ENCODE assay signal across 8 mouse cellular contexts in genomic region chr5:110362813-110363178, GRCm38 (mm10). TPM values are rescaled to one million over a fixed set of nuclear protein-coding genes. Genes with fewer than 3 reads are reported as not detected.
DNase-seq lines count a peak whose midpoint lies in the region; ATAC-seq and TF ChIP-seq lines count a peak whose summit lies in the region.
"Had no signal": no experiment of that assay in that cellular context is flagged by ENCODE, and none has a peak within 500 bp of the region (broad histone marks: within the 10 kb centered on the region; RNA-seq: fewer than 3 reads in every experiment).

No protein-coding gene starts in this region.

- H3K4me2 ChIP-seq in lung, postnatal 0 days (replicated peaks; ENCODE audit: low read depth, low read length): peak overlapping the region; percentile 56
- H3K4me2 ChIP-seq in forebrain, embryonic 14.5 days (ENCODE audit: low read length): peak overlapping the region; percentile 79
- H3K4me2 ChIP-seq in limb, embryonic 13.5 days (replicated peaks): peak overlapping the region; percentile 89
- H3K4me2 ChIP-seq in stomach, embryonic 15.5 days: peak overlapping the region; percentile 94

- peak; percentile 40 for ATAC-seq in lung, postnatal 0 days
- peak; percentile 65 for ATAC-seq in forebrain, embryonic 14.5 days
- ATAC-seq in limb, embryonic 13.5 days (ENCODE audit: low FRiP score, low read depth): 0 out of 2 replicates have a peak, but pooled peaks have one; percentile 18
- peak; percentile 36; the same call in 1 of the 2 replicates for ATAC-seq in stomach, embryonic 15.5 days (ENCODE audit: insufficient read depth, low FRiP score, low read depth)

- no peak overlapping the region for H3K9ac ChIP-seq in lung, postnatal 0 days (replicated peaks; ENCODE audit: low read depth)
- peak overlapping the region; percentile 61 for H3K9ac ChIP-seq in forebrain, embryonic 14.5 days (ENCODE audit: low read length)
- H3K9ac ChIP-seq in limb, embryonic 13.5 days: peak overlapping the region; percentile 75
- peak overlapping the region; percentile 44; the same call in 1 of the 2 replicates for H3K9ac ChIP-seq in stomach, embryonic 15.5 days

- H3K4me1 ChIP-seq in lung, postnatal 0 days (ENCODE audit: insufficient read depth, low read depth, low read length): 0 out of 2 replicates have a peak, but pooled peaks cover 3% of the 10 kb centered on the region
- H3K4me1 ChIP-seq in forebrain, embryonic 14.5 days (ENCODE audit: control insufficient read depth, insufficient read depth, low read length): peaks cover 4% of the 10 kb centered on the region; the same call in 1 of the 2 replicates
- H3K4me1 ChIP-seq in limb, embryonic 13.5 days: peaks cover 18% of the 10 kb centered on the region
- peaks cover 10% of the 10 kb centered on the region for H3K4me1 ChIP-seq in stomach, embryonic 15.5 days

- no peak for TF ChIP-seq EP300 in lung, postnatal 0 days (IDR thresholded peaks at IDR 0.05)

- 6% methylated on average over 27 of the region's 28 CpGs for WGBS in lung, postnatal 0 days
- 2% methylated on average over 28 of the region's 28 CpGs for WGBS in forebrain, embryonic 14.5 days
- 2% methylated on average over 28 of the region's 28 CpGs for WGBS in limb, embryonic 13.5 days
- 2% methylated on average over 28 of the region's 28 CpGs for WGBS in stomach, embryonic 15.5 days

- no peaks in the 10 kb centered on the region for H3K36me3 ChIP-seq in lung, postnatal 0 days (ENCODE audit: insufficient read depth, low read length)
- peaks cover 38% of the 10 kb centered on the region for H3K36me3 ChIP-seq in forebrain, embryonic 14.5 days (ENCODE audit: control insufficient read depth, insufficient read depth, low read length)
- peaks cover 28% of the 10 kb centered on the region for H3K36me3 ChIP-seq in limb, embryonic 13.5 days
- H3K36me3 ChIP-seq in stomach, embryonic 15.5 days: peaks cover 5% of the 10 kb centered on the region; the same call in 1 of the 2 replicates

- intact Hi-C loops in left cerebral cortex, postnatal 36 days (cut with DNase I): loop anchor here (5.0 kb wide), 1 partner anchor 70 kb away; no protein-coding TSS in a partner anchor

- no peaks in the 10 kb centered on the region for H3K9me3 ChIP-seq in lung, postnatal 0 days (ENCODE audit: low read length)
- H3K9me3 ChIP-seq in forebrain, embryonic 14.5 days (replicated peaks; ENCODE audit: control insufficient read depth, low read length): no peaks in the 10 kb centered on the region
- H3K9me3 ChIP-seq in limb, embryonic 13.5 days: no peaks in the 10 kb centered on the region
- H3K9me3 ChIP-seq in stomach, embryonic 15.5 days: no peaks in the 10 kb centered on the region

- H3K27ac ChIP-seq in lung, postnatal 0 days (ENCODE audit: low read length): no peak overlapping the region
- no peak overlapping the region for H3K27ac ChIP-seq in forebrain, embryonic 14.5 days (ENCODE audit: low read depth, low read length)
- no peak overlapping the region for H3K27ac ChIP-seq in limb, embryonic 13.5 days
- H3K27ac ChIP-seq in stomach, embryonic 15.5 days: no peak overlapping the region

- peak overlapping the region; percentile 37 for H3K4me3 ChIP-seq in lung, postnatal 0 days (ENCODE audit: low read depth, low read length)
- peak overlapping the region; percentile 38 for H3K4me3 ChIP-seq in forebrain, embryonic 14.5 days (ENCODE audit: low read depth, low read length)
- peak overlapping the region; percentile 53 for H3K4me3 ChIP-seq in limb, embryonic 13.5 days
- H3K4me3 ChIP-seq in stomach, embryonic 15.5 days (replicated peaks): peak overlapping the region; percentile 52

- DNase-seq in lung, postnatal 0 days (ENCODE audit: low spot score): no peak
- DNase-seq in lung, postnatal 25 days (ENCODE audit: low spot score): no peak
- no peak for DNase-seq in forebrain, embryonic 14.5 days (ENCODE audit: low spot score)
- no peak for DNase-seq in gastrocnemius, postnatal 4 days (ENCODE audit: low spot score in 2 of 2)
- no peak for DNase-seq in left cerebral cortex, postnatal 36 days (ENCODE audit: low spot score in 2 of 2)

- TF ChIP-seq CTCF in lung, postnatal 0 days (IDR thresholded peaks at IDR 0.05): no peak

- no peaks in the 10 kb centered on the region for H3K27me3 ChIP-seq in lung, postnatal 0 days (replicated peaks; ENCODE audit: insufficient read depth, low read length)
- no peaks in the 10 kb centered on the region for H3K27me3 ChIP-seq in forebrain, embryonic 14.5 days (replicated peaks; ENCODE audit: control insufficient read depth, insufficient read depth, low read length)
- H3K27me3 ChIP-seq in limb, embryonic 13.5 days: no peaks in the 10 kb centered on the region
- no peaks in the 10 kb centered on the region for H3K27me3 ChIP-seq in stomach, embryonic 15.5 days (replicated peaks)

RNA-seq across cellular contexts. Expression of gene Lrcol1, which starts 18.3 kb away (rescaled TPM):
- 2.0 and 2.1 TPM in 2 replicates for polyA plus RNA-seq in lung, postnatal 0 days (2015; fragmentation: Nextera tagmentation; extraction: Ambion mirVana)
- not detected in 2 replicates for polyA plus RNA-seq in forebrain, embryonic 14.5 days (2014; fragmentation: Nextera tagmentation; extraction: Ambion mirVana)
- not detected in 2 replicates for polyA plus RNA-seq in limb, embryonic 13.5 days (2015; fragmentation: Nextera tagmentation; extraction: Ambion mirVana)
- polyA plus RNA-seq in stomach, embryonic 15.5 days (2015; fragmentation: Nextera tagmentation; extraction: Ambion mirVana): not detected in 2 replicates
- not detected for total RNA-seq in gastrocnemius, postnatal 4 days (2021)
- total RNA-seq in left cerebral cortex, postnatal 36 days (2021): not detected
- total RNA-seq: left cerebral cortex, adult 8-10 months had no signal

RNA-seq across cellular contexts. Expression of gene P2rx2, which starts 19.8 kb away (rescaled TPM):
- 3.5 and 3.8 TPM in 2 replicates for polyA plus RNA-seq in lung, postnatal 0 days (2015; fragmentation: Nextera tagmentation; extraction: Ambion mirVana)
- 5.9 and 6.4 TPM in 2 replicates for polyA plus RNA-seq in forebrain, embryonic 14.5 days (2014; fragmentation: Nextera tagmentation; extraction: Ambion mirVana)
- 0.92 TPM in 2 replicates for polyA plus RNA-seq in limb, embryonic 13.5 days (2015; fragmentation: Nextera tagmentation; extraction: Ambion mirVana)
- 0.70 and 0.73 TPM in 2 replicates for polyA plus RNA-seq in stomach, embryonic 15.5 days (2015; fragmentation: Nextera tagmentation; extraction: Ambion mirVana)
- not detected for total RNA-seq in gastrocnemius, postnatal 4 days (2021)
- not detected for total RNA-seq in left cerebral cortex, postnatal 36 days (2021)
